Mouse (Mus musculus): ENCODE data around the gene Sorcs1. TPM values are rescaled to one million over a fixed set of nuclear protein-coding genes. Genes with fewer than 3 reads are reported as not detected.
A peak's percentile ranks its signal among the peaks of the same experiment; 100 is the strongest.

The Sorcs1 gene
- total and polyA plus RNA-seq, 2 experiments from 2014 or later: 0.51 to 1.1 TPM

DNA sequence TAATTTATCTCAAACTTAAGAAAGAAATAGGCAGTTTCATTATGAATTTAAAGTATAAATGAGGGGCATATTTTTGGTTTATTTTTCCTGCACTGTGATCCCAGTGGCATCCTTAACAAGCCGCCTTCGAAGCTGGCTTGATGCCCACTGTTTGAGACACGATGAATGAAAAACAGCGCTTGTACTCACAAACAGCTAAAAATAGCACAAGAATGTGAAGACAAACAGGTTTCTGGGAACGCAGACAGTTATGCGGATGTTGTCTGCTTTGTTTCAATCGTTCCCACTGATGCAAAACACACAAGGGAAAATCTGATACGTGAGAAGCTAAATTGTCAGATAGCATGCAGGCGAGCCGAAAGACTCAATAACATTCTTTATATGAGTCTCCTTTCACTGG is 303.7 kb downstream of the Sorcs1 start:
- no peaks in the 10 kb centered on the region for H3K9me3 ChIP-seq (replicated peaks; ENCODE audit: control insufficient read depth, low read length)
- 3% methylated on average over 10 of the region's 10 CpGs for WGBS
- peak; percentile 69 for DNase-seq (ENCODE audit: low spot score)
- no peak overlapping the region for H3K9ac ChIP-seq (replicated peaks; ENCODE audit: low read depth, low read length)
- peak overlapping the region; percentile 52 for H3K4me2 ChIP-seq (ENCODE audit: low read depth, low read length)
- H3K4me1 ChIP-seq (ENCODE audit: control insufficient read depth, insufficient read depth): peaks cover 15% of the 10 kb centered on the region; the same call in 1 of the 2 replicates
- ATAC-seq (ENCODE audit: insufficient read depth, low read depth): peak; percentile 60; the same call in 1 of the 2 replicates
- H3K27me3 ChIP-seq (ENCODE audit: control insufficient read depth, insufficient read depth, low read length): no peaks in the 10 kb centered on the region
- no peaks in the 10 kb centered on the region for H3K36me3 ChIP-seq (replicated peaks; ENCODE audit: control insufficient read depth, insufficient read depth, low read length)
- TF ChIP-seq CTCF (IDR thresholded peaks at IDR 0.05; ENCODE audit: low read depth) (no peak), EP300 (IDR thresholded peaks at IDR 0.05; ENCODE audit: low read depth) (no peak)
- peak overlapping the region; percentile 41; the same call in 1 of the 2 replicates for H3K27ac ChIP-seq (ENCODE audit: low read depth)
- peak overlapping the region; percentile 28 for H3K4me3 ChIP-seq (ENCODE audit: low read depth, low read length)

DNA sequence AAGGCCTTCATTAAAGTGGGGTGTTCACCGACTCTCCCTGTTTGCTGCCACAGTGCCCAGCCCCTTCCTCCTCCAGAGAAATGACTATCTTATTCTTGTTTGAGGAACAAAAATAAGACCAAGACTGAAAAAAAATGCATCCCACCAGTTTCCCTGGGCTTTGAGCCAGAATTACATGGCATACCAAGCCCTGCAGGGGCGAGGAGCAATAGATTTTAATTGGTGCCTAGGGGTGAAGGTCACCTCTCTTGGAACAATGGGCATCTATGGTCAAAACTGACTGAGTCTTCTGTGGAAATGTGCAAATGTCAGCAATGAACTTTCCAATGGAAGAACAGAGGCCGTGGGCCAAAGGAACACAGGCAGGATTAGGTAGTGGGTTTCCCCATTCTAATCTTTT is 312.0 kb downstream of the Sorcs1 start:
- WGBS: 66% methylated on average over 3 of the region's 3 CpGs
- no peak for DNase-seq (ENCODE audit: low spot score)
- Histone ChIP-seq H3K9ac (replicated peaks; ENCODE audit: low read depth, low read length) (no peak overlapping the region), H3K4me1 (ENCODE audit: control insufficient read depth, insufficient read depth) (no peaks in the 10 kb centered on the region), H3K36me3 (replicated peaks; ENCODE audit: control insufficient read depth, insufficient read depth, low read length) (no peaks in the 10 kb centered on the region), H3K9me3 (replicated peaks; ENCODE audit: control insufficient read depth, low read length) (no peaks in the 10 kb centered on the region), H3K4me2 (ENCODE audit: low read depth, low read length) (no peak overlapping the region), H3K27me3 (ENCODE audit: control insufficient read depth, insufficient read depth, low read length) (no peaks in the 10 kb centered on the region), H3K27ac (ENCODE audit: low read depth) (no peak overlapping the region), H3K4me3 (ENCODE audit: low read depth, low read length) (no peak overlapping the region)
- no peak for TF ChIP-seq EP300 (IDR thresholded peaks at IDR 0.05; ENCODE audit: low read depth)
- TF ChIP-seq CTCF (IDR thresholded peaks at IDR 0.05; ENCODE audit: low read depth): no peak
- no peak for ATAC-seq (ENCODE audit: insufficient read depth, low read depth)

- ATAC-seq (ENCODE audit: insufficient read depth, low read depth): peak; percentile 51; the same call in 1 of the 2 replicates
- Histone ChIP-seq H3K9me3 (replicated peaks; ENCODE audit: control insufficient read depth, low read length) (no peaks in the 10 kb centered on the region), H3K9ac (replicated peaks; ENCODE audit: low read depth, low read length) (no peak overlapping the region), H3K4me2 (ENCODE audit: low read depth, low read length) (peak overlapping the region; percentile 30; the same call in 1 of the 2 replicates), H3K4me3 (ENCODE audit: low read depth, low read length) (no peak overlapping the region), H3K27ac (ENCODE audit: low read depth) (no peak overlapping the region), H3K27me3 (ENCODE audit: control insufficient read depth, insufficient read depth, low read length) (no peaks in the 10 kb centered on the region), H3K4me1 (ENCODE audit: control insufficient read depth, insufficient read depth) (peaks cover 4% of the 10 kb centered on the region; the same call in 1 of the 2 replicates), H3K36me3 (replicated peaks; ENCODE audit: control insufficient read depth, insufficient read depth, low read length) (no peaks in the 10 kb centered on the region)
- WGBS: 26% methylated on average over 9 of the region's 9 CpGs
- TF ChIP-seq EP300 (IDR thresholded peaks at IDR 0.05; ENCODE audit: low read depth) (no peak), CTCF (IDR thresholded peaks at IDR 0.05; ENCODE audit: low read depth) (no peak)
- DNase-seq (ENCODE audit: low spot score): peak; percentile 16
Observed at GRCm38 (mm10) chr19:50362655-50363500, 315.6 kb downstream of the Sorcs1 start.

- ATAC-seq (ENCODE audit: insufficient read depth, low read depth): no peak
- 36% methylated on average over 2 of the region's 2 CpGs for WGBS
Observed at GRCm38 (mm10) chr19:50358561-50358960, 319.9 kb downstream of the Sorcs1 start.

GRCm38 (mm10) chr19:50339211-50339610 is 339.2 kb downstream of the Sorcs1 start:
- Histone ChIP-seq H3K9ac (replicated peaks; ENCODE audit: low read depth, low read length) (no peak overlapping the region), H3K27me3 (ENCODE audit: control insufficient read depth, insufficient read depth, low read length) (no peaks in the 10 kb centered on the region), H3K4me3 (ENCODE audit: low read depth, low read length) (no peak overlapping the region), H3K9me3 (replicated peaks; ENCODE audit: control insufficient read depth, low read length) (no peaks in the 10 kb centered on the region), H3K4me2 (ENCODE audit: low read depth, low read length) (no peak overlapping the region), H3K4me1 (ENCODE audit: control insufficient read depth, insufficient read depth) (no peaks in the 10 kb centered on the region), H3K36me3 (replicated peaks; ENCODE audit: control insufficient read depth, insufficient read depth, low read length) (no peaks in the 10 kb centered on the region), H3K27ac (ENCODE audit: low read depth) (no peak overlapping the region)
- ATAC-seq (ENCODE audit: insufficient read depth, low read depth) (no peak), DNase-seq (ENCODE audit: low spot score) (no peak)
- TF ChIP-seq EP300 (IDR thresholded peaks at IDR 0.05; ENCODE audit: low read depth) (no peak), CTCF (IDR thresholded peaks at IDR 0.05; ENCODE audit: low read depth) (no peak)
- WGBS: 88% methylated on average over 8 of the region's 8 CpGs

More at GRCm38 (mm10) chr19:50358561-50358960, 319.9 kb downstream of the Sorcs1 start:
- Histone ChIP-seq H3K36me3 (replicated peaks; ENCODE audit: control insufficient read depth, insufficient read depth, low read length) (no peaks in the 10 kb centered on the region), H3K9me3 (replicated peaks; ENCODE audit: control insufficient read depth, low read length) (no peaks in the 10 kb centered on the region), H3K4me1 (ENCODE audit: control insufficient read depth, insufficient read depth) (peaks cover 4% of the 10 kb centered on the region; the same call in 1 of the 2 replicates), H3K4me3 (ENCODE audit: low read depth, low read length) (no peak overlapping the region), H3K9ac (replicated peaks; ENCODE audit: low read depth, low read length) (no peak overlapping the region), H3K4me2 (ENCODE audit: low read depth, low read length) (no peak overlapping the region), H3K27ac (ENCODE audit: low read depth) (no peak overlapping the region), H3K27me3 (ENCODE audit: control insufficient read depth, insufficient read depth, low read length) (no peaks in the 10 kb centered on the region)
- TF ChIP-seq EP300 (IDR thresholded peaks at IDR 0.05; ENCODE audit: low read depth): no peak
- no peak for TF ChIP-seq CTCF (IDR thresholded peaks at IDR 0.05; ENCODE audit: low read depth)
- DNase-seq (ENCODE audit: low spot score): no peak
